Mouse (Mus musculus) kidney, embryonic 16.5 days (tissue): Measurements from ENCODE around the gene Fetub. TPM values are rescaled to one million over a fixed set of nuclear protein-coding genes. Genes with fewer than 3 reads are reported as not detected.
A peak's percentile ranks its signal among the peaks of the same experiment; 100 is the strongest.

Experiments used
- ATAC-seq: fragments of 200-750 bp; cut with Nextera tagmentation; 2 replicates; pipeline ENCODE4 v1.8.0; 2017; ENCODE audit warnings: moderate TSS enrichment; ENCODE audit not compliant: low FRiP score, low TSS enrichment
- H3K27ac ChIP-seq: fragments of 300-500 bp; sonication (generic); 2 replicates; pipeline ENCODE4 v1.5.1; 2014; ENCODE audit warnings: low read length
- H3K27me3 ChIP-seq: fragments of 300-500 bp; sonication (generic); 2 replicates; pipeline ENCODE4 v1.6.1; 2014; ENCODE audit warnings: low read length, control low read depth, mixed read lengths; ENCODE audit not compliant: insufficient read depth
- H3K36me3 ChIP-seq: fragments of 300-500 bp; sonication (generic); 2 replicates; pipeline ENCODE4 v1.6.1; 2014; ENCODE audit warnings: low read length, control low read depth, mixed read lengths; ENCODE audit not compliant: insufficient read depth
- H3K4me1 ChIP-seq: fragments of 300-500 bp; sonication (generic); 2 replicates; pipeline ENCODE4 v1.6.1; 2014; ENCODE audit warnings: low read length, control low read depth, mixed read lengths; ENCODE audit not compliant: insufficient read depth
- H3K4me2 ChIP-seq: fragments of 300-500 bp; sonication (generic); replicated peaks from 2 replicates; pipeline ENCODE4 v1.6.1; 2014; ENCODE audit warnings: low read depth, low read length
- H3K4me3 ChIP-seq: fragments of 300-500 bp; sonication (generic); 2 replicates; pipeline ENCODE4 v1.5.1; 2014; ENCODE audit warnings: mild to moderate bottlenecking, low read length
- H3K9ac ChIP-seq: fragments of 300-500 bp; sonication (generic); replicated peaks from 2 replicates; pipeline ENCODE4 v1.6.1; 2014; ENCODE audit warnings: low read length
- H3K9me3 ChIP-seq: fragments of 300-500 bp; sonication (generic); 2 replicates; pipeline ENCODE4 v1.6.1; 2016; ENCODE audit warnings: low read length, control low read depth
- WGBS: fragments of 180-500 bp; shearing (Covaris S2); extraction: QIAGEN DNeasy Blood & Tissue Kit; methylation state at CpG from one replicate; pipeline ENCODE4 v1.1.7; 2014; 5-methylcytosine and 5-hydroxymethylcytosine counted together
- polyA plus RNA-seq: library from polyadenylated mRNA; unstranded; fragments of >200 nt; fragmentation: Nextera tagmentation; extraction: Ambion mirVana; gene quantifications from 2 replicates; pipeline ENCODE4 v1.2.1, GENCODE M21; 2015

The Fetub gene
- polyA plus RNA-seq, 1 experiment from 2014 or later: 0.21 TPM

DNA sequence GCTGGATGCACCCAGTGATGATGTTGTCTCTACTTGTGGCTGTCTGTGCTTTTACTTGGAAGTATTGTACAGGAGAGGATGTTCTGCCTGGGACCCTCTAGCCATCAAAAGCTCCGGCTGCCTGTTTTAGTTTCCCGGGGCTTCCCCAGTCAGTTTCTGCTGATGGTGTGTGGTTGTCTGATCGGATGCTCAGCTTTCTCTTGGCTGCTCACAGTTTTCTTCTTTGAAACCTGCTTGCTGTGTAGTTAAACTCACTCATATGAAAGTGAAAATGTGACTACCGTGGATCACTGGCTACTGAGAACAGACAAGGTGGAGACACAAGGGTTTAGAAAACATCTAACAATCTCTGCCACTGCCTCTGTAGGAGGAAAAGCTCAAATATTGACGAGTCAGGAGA, 34.7 kb upstream of the Fetub start:
- no peak overlapping the region for H3K9ac ChIP-seq
- no peak overlapping the region for H3K27ac ChIP-seq
- H3K4me1 ChIP-seq: peaks cover 15% of the 10 kb centered on the region
- no peaks in the 10 kb centered on the region for H3K9me3 ChIP-seq
- no peak overlapping the region for H3K4me2 ChIP-seq
- H3K4me3 ChIP-seq: no peak overlapping the region
- no peak for ATAC-seq
- 80% methylated on average over 5 of the region's 5 CpGs for WGBS
- H3K27me3 ChIP-seq: no peaks in the 10 kb centered on the region
- no peaks in the 10 kb centered on the region for H3K36me3 ChIP-seq

DNA sequence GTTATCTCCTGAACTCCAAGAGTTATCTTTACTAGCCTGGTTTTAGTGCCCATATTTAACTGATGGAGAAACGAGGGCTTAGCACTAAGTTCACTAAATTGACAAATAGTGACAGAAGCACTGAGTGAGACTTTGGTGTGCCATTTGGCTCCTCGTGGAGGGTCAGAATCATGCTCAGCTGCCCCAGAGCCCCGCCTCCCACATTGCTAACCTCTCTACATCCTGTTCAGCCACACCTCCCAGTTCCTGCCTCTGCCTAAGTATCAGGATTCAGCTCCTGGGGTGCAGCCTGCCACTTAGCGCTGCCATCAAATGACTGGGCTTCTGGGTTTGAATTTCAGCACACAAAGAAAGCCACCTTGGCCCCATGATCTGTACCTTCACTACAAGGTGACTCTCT, 32.8 kb upstream of the Fetub start:
- peaks cover 15% of the 10 kb centered on the region for H3K4me1 ChIP-seq
- H3K9ac ChIP-seq: no peak overlapping the region
- no peaks in the 10 kb centered on the region for H3K9me3 ChIP-seq
- WGBS: 4% methylated on average over 4 of the region's 4 CpGs
- ATAC-seq: no peak
- H3K27ac ChIP-seq: no peak overlapping the region
- H3K4me2 ChIP-seq: no peak overlapping the region
- H3K36me3 ChIP-seq: no peaks in the 10 kb centered on the region
- no peak overlapping the region for H3K4me3 ChIP-seq
- H3K27me3 ChIP-seq: no peaks in the 10 kb centered on the region

DNA sequence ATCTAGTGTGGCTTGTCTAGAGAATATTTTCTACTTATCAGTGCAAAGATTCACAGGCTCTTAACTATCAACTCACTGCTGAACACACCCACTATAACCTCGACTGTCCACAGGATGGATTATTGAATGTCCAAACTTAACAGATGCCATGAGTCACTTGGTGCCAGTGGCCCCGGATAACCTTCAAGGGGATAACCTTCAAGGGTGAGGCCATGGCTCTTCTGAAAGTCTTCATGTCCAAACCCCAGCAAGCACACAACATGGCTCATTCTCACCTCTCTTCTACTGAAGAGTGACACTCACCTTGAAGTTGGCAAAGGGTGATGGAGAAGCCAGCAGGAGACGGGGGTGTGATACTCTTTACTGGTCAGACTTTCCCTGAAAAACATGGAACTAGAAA, 31.4 kb upstream of the Fetub start:
- 73% methylated on average over 3 of the region's 3 CpGs for WGBS
- Histone ChIP-seq H3K27ac (no peak overlapping the region), H3K4me1 (peaks cover 7% of the 10 kb centered on the region), H3K9ac (no peak overlapping the region), H3K27me3 (no peaks in the 10 kb centered on the region), H3K9me3 (no peaks in the 10 kb centered on the region), H3K36me3 (no peaks in the 10 kb centered on the region), H3K4me2 (no peak overlapping the region), H3K4me3 (no peak overlapping the region)
- ATAC-seq: no peak

DNA sequence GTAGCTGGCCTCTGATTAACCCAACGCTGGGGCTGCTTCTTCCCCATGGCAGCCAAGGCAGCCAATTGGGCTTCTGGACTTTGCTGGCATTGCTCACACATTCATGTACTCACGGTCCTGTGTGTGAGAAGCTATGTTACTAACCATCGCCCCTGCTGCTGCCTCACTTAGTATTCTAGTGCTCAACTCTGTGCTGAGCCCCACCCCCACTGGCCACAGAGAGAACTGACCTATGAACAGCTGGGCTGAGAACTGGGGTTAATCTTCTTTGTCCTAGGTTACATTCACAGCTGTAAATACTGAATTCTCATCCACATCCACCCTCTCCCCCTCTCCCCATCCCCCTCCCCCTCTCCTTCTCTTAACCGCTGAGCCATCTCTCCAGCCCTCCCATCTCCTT, 29.3 kb upstream of the Fetub start:
- peaks cover 7% of the 10 kb centered on the region for H3K4me1 ChIP-seq
- no peak for ATAC-seq
- no peaks in the 10 kb centered on the region for H3K9me3 ChIP-seq
- H3K27me3 ChIP-seq: no peaks in the 10 kb centered on the region
- no peak overlapping the region for H3K9ac ChIP-seq
- H3K36me3 ChIP-seq: no peaks in the 10 kb centered on the region
- H3K4me3 ChIP-seq: no peak overlapping the region
- no peak overlapping the region for H3K27ac ChIP-seq
- 83% methylated on average over 4 of the region's 4 CpGs for WGBS
- no peak overlapping the region for H3K4me2 ChIP-seq

DNA sequence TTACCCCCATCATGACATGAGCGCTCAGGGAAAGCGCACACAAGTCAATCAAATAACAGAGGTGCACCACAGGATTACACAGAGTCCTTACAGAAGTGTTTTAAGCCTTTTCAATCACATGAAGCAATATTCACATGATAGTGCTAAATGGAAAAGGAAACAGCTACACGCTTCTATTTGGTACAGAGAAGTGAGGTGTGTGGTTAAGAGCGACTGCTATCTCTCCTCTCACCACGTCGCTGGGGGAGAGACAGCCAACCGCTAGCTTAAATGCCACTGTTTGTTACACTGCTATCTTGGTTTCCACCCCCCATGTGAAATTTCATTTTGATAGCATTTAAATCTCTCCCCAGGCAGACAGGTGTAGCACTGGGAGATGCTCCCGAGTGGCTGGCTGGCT, 28.4 kb upstream of the Fetub start:
- Histone ChIP-seq H3K9me3 (no peaks in the 10 kb centered on the region), H3K4me3 (no peak overlapping the region), H3K4me1 (peaks cover 7% of the 10 kb centered on the region), H3K9ac (no peak overlapping the region), H3K36me3 (no peaks in the 10 kb centered on the region), H3K27ac (no peak overlapping the region), H3K4me2 (no peak overlapping the region), H3K27me3 (no peaks in the 10 kb centered on the region)
- 90% methylated on average over 8 of the region's 8 CpGs for WGBS
- no peak for ATAC-seq

DNA sequence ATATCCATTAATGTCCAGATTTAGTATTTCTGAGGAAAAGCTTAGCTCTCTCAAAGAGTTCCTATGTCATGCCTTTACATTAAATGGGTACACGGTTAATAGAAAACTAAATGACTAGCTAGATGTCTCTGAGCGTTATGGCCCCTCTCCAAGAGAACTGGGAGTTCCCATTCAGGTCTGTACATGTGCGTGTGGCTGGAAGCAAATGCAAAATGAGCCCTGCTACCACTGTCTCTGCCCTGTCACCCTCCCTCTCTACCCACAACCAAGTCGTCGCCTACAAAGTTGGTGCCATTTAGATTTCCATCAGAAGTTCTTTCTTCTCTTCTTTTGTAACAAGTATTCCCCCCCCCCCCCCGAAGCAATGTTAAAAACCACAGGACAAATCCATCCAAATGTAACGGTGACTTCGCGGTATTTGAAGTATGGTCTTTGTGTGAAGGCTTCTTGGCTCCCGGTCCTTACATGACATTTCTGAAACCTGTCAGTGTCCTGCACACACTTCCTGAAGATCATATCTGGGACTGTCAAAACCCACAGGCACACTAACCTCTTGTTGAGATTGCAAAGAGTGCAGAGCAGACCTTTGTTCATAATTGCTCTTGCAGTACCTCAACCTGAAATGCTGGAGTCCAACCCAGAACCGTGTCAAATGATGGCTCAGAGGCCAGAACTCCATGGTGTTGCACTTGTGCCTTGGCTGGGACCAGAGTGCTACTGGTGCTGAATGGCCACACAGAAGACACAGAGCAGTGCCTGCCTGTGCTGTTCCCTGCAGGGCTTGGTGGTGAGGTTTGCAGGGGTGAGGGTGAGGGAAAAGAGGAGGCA, 27.2 kb upstream of the Fetub start, which contains the start of gene Ahsg:
Gene Ahsg (plus strand): TSS at position 595 of the 828 bp plus-strand sequence.
- Histone ChIP-seq H3K4me1 (no peaks in the 10 kb centered on the region; the same call in 1 of the 2 replicates), H3K4me3 (no peak within 1 kb of the TSS), H3K9me3 (no peaks in the 10 kb centered on the region), H3K36me3 (no peaks in the 10 kb centered on the region), H3K9ac (no peak within 1 kb of the TSS), H3K4me2 (no peak within 1 kb of the TSS), H3K27me3 (no peaks in the 10 kb centered on the region), H3K27ac (no peak within 1 kb of the TSS)
- no peak for ATAC-seq
- 83% methylated on average over 11 of the region's 11 CpGs for WGBS

DNA sequence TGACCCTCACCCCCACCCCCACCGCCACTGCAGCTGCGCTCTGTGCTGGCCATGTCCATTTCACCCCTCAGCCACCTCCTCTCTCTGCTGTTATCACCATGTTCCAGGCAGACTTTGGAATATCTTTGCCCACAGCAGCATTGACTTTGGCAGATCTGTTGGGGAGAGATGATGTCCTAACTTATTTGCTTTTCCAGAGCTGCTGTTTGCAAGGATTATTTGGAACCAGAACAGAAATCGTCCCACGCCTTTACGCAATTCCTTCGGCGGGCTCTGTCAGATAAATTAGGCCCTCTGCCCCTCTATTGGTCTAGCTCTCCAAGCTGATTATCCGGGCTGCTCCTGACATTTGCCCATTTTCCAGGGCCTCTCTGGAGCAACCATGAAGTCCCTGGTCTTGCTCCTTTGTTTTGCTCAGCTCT, 26.4 kb upstream of the Fetub start:
- no peak overlapping the region for H3K9ac ChIP-seq
- H3K27ac ChIP-seq: no peak overlapping the region
- H3K4me2 ChIP-seq: no peak overlapping the region
- no peak for ATAC-seq
- no peaks in the 10 kb centered on the region for H3K36me3 ChIP-seq
- 88% methylated on average over 8 of the region's 8 CpGs for WGBS
- no peaks in the 10 kb centered on the region for H3K4me1 ChIP-seq
- no peaks in the 10 kb centered on the region for H3K9me3 ChIP-seq
- H3K27me3 ChIP-seq: no peaks in the 10 kb centered on the region
- no peak overlapping the region for H3K4me3 ChIP-seq

DNA sequence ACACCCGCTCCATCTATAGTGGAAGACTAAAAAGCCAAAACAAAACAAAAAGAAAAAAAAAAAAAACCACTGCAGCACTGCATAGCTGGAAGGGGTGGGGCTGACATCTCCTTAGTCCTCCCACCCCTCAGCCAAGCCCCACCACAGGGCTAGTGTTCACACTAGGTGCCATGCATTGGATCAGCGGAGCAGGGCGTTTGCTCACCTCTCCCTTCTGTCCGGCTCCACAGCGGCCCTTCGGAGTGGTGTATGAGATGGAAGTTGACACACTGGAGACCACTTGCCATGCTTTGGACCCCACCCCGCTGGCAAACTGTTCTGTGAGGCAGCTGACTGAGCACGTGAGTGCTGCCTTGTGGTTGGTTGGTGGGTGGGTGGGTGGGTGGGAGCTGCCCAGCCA, 24.0 kb upstream of the Fetub start:
- Histone ChIP-seq H3K27ac (no peak overlapping the region), H3K4me1 (no peaks in the 10 kb centered on the region), H3K27me3 (no peaks in the 10 kb centered on the region), H3K9me3 (no peaks in the 10 kb centered on the region), H3K4me3 (no peak overlapping the region), H3K9ac (no peak overlapping the region), H3K36me3 (no peaks in the 10 kb centered on the region), H3K4me2 (no peak overlapping the region)
- ATAC-seq: peak; percentile 19; the same call in 1 of the 2 replicates
- 75% methylated on average over 8 of the region's 8 CpGs for WGBS

DNA sequence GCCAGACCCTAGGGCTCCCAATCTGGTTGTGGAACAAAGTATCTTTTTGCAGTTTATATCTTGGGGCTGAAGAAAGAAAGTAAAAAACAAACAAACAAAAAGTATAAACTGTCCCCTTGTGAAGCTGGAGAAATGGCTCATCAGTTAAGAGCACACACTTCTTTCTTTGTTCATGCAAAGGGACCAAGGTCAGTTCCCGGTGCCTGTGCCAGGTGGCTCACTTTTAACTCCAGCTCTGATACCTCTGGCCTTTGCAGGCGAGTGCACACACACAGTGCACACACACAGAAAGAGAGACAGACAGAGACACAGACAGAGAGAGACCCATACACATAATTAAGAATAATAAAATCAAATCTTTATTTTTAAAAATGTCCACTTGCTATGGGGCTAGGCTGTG, 21.5 kb upstream of the Fetub start:
- Histone ChIP-seq H3K9ac (no peak overlapping the region), H3K4me1 (no peaks in the 10 kb centered on the region), H3K36me3 (no peaks in the 10 kb centered on the region), H3K9me3 (no peaks in the 10 kb centered on the region), H3K4me2 (no peak overlapping the region), H3K4me3 (no peak overlapping the region), H3K27ac (no peak overlapping the region), H3K27me3 (no peaks in the 10 kb centered on the region)
- ATAC-seq: no peak
- WGBS: 62% methylated on average over 2 of the region's 2 CpGs

DNA sequence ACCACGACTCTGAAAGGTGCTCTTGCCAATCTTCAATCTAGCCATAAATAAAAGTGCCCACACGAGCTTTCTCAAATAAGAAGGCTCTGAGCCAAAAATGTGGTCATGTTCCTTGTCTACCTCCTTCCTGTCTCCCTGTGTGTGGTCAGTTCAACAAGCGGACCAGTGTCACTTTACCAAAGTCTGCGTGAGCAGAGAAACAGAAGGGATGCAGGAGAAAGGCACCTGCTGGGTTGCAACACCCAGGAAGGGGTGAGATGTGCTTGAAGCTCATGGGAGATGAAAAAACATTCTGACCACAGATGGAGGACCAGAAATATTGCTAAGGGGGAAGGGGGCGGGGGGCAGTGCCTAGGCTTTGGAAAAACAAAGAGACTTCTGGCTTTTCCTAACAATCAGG, 18.8 kb upstream of the Fetub start:
- Histone ChIP-seq H3K27ac (no peak overlapping the region), H3K36me3 (no peaks in the 10 kb centered on the region), H3K27me3 (no peaks in the 10 kb centered on the region), H3K4me1 (no peaks in the 10 kb centered on the region), H3K9ac (no peak overlapping the region), H3K9me3 (no peaks in the 10 kb centered on the region), H3K4me2 (no peak overlapping the region), H3K4me3 (no peak overlapping the region)
- 40% methylated on average over 5 of the region's 5 CpGs for WGBS
- no peak for ATAC-seq
